Mouse (Mus musculus): ENCODE measurements around the gene Pga5. TPM values are rescaled to one million over a fixed set of nuclear protein-coding genes. Genes with fewer than 3 reads are reported as not detected.
A peak's percentile ranks its signal among the peaks of the same experiment; 100 is the strongest.

Gene Pga5
- polyA plus RNA-seq, 1 experiment, result 2.9 TPM

DNA sequence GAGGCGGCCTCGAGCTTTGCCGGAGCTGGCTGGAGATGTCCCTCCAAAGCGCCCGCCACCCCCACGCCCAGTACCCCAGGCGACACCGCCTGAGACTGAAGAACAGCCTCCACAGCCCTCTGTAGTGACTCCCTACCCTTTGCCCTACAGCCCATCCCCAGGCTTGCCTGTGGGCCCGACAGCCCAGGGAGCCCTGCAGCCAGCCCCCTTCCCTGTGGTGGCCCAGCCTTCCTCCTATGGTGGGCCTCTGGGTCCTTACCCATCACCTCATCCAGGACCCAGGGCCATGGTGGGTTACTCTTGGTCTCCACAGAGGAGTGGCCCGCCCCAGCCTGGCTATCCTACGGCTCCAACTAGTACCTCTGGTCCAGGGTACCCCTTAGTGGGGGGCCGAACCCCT is 34.8 kb upstream of the Pga5 start:
- no peaks in the 10 kb centered on the region; the same call in 1 of the 2 replicates for H3K36me3 ChIP-seq (ENCODE audit: control insufficient read depth, insufficient read depth, low read length, poor library complexity, severe bottlenecking)
- no peaks in the 10 kb centered on the region for H3K9me3 ChIP-seq (replicated peaks; ENCODE audit: control insufficient read depth, insufficient read depth, low read length, poor library complexity, severe bottlenecking)
- no peak overlapping the region for H3K4me3 ChIP-seq (ENCODE audit: low read depth, low read length)
- TF ChIP-seq CTCF (IDR thresholded peaks at IDR 0.05; ENCODE audit: low read depth, low read length), result no peak
- TF ChIP-seq EP300 (IDR thresholded peaks at IDR 0.05; ENCODE audit: insufficient read depth, low read depth, low read length), result no peak
- no peak for TF ChIP-seq POLR2A (IDR thresholded peaks at IDR 0.05; ENCODE audit: insufficient read depth, low read length)
- no peaks in the 10 kb centered on the region for H3K4me1 ChIP-seq (ENCODE audit: control insufficient read depth, insufficient read depth, low read length)
- no peak overlapping the region for H3K27ac ChIP-seq (ENCODE audit: insufficient read depth, low read length)
- H3K27me3 ChIP-seq (ENCODE audit: control insufficient read depth, insufficient read depth, low read length, poor library complexity, severe bottlenecking), result no peaks in the 10 kb centered on the region
- no peak overlapping the region for H3K9ac ChIP-seq (ENCODE audit: low read depth, poor library complexity, severe bottlenecking)

DNA sequence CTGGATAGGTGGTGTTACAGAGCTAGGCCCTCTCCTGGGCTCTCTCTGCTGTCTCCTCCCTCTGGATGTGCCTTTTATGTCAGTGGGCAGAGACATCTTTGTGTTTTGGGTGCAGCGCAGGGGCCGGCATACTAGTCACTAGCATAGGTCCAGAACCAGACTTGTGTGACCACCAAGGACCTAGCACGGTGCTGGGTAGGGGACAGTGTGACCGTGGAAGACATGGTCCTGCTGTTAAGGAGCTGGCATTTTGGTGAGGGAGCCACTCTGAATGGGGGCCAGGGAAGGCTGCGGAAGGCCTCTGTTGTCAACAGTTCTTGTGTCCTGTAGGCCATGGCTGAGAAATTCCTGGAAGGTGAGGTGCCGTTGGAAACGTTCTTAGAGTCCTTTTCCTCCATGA is 34.3 kb upstream of the Pga5 start:
- H3K9me3 ChIP-seq (replicated peaks; ENCODE audit: control insufficient read depth, insufficient read depth, low read length, poor library complexity, severe bottlenecking), result no peaks in the 10 kb centered on the region
- no peak for TF ChIP-seq EP300 (IDR thresholded peaks at IDR 0.05; ENCODE audit: insufficient read depth, low read depth, low read length)
- TF ChIP-seq POLR2A (IDR thresholded peaks at IDR 0.05; ENCODE audit: insufficient read depth, low read length), result no peak
- no peak for TF ChIP-seq CTCF (IDR thresholded peaks at IDR 0.05; ENCODE audit: low read depth, low read length)
- H3K9ac ChIP-seq (ENCODE audit: low read depth, poor library complexity, severe bottlenecking), result no peak overlapping the region
- no peaks in the 10 kb centered on the region for H3K4me1 ChIP-seq (ENCODE audit: control insufficient read depth, insufficient read depth, low read length)
- no peak overlapping the region for H3K27ac ChIP-seq (ENCODE audit: insufficient read depth, low read length)
- H3K4me3 ChIP-seq (ENCODE audit: low read depth, low read length), result no peak overlapping the region
- H3K27me3 ChIP-seq (ENCODE audit: control insufficient read depth, insufficient read depth, low read length, poor library complexity, severe bottlenecking), result no peaks in the 10 kb centered on the region
- H3K36me3 ChIP-seq (ENCODE audit: control insufficient read depth, insufficient read depth, low read length, poor library complexity, severe bottlenecking), result no peaks in the 10 kb centered on the region; the same call in 1 of the 2 replicates

DNA sequence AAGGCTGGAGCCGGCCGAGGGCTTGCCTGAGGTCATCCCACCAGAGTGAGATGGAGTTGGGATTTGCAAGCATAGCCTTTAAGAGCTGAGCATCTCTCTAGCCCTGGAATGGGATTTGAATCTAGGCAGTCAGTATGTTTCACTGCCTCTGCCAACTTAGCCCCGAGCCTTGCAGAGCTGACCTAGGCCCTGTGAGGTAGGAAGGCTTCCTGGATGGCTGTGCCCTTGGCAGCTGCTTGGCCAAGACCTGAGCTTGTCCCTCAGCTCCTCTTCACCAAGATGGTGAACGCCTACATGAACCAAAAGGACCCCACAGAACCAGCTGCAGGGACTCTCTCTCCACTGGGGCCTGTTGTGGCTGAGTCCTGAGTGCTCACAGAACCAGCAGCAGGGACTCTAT is 32.9 kb upstream of the Pga5 start:
- Histone ChIP-seq H3K9ac (ENCODE audit: low read depth, poor library complexity, severe bottlenecking) (no peak overlapping the region), H3K4me1 (ENCODE audit: control insufficient read depth, insufficient read depth, low read length) (no peaks in the 10 kb centered on the region), H3K27me3 (ENCODE audit: control insufficient read depth, insufficient read depth, low read length, poor library complexity, severe bottlenecking) (no peaks in the 10 kb centered on the region), H3K9me3 (replicated peaks; ENCODE audit: control insufficient read depth, insufficient read depth, low read length, poor library complexity, severe bottlenecking) (no peaks in the 10 kb centered on the region), H3K27ac (ENCODE audit: insufficient read depth, low read length) (no peak overlapping the region), H3K4me3 (ENCODE audit: low read depth, low read length) (no peak overlapping the region), H3K36me3 (ENCODE audit: control insufficient read depth, insufficient read depth, low read length, poor library complexity, severe bottlenecking) (no peaks in the 10 kb centered on the region; the same call in 1 of the 2 replicates)
- TF ChIP-seq CTCF (IDR thresholded peaks at IDR 0.05; ENCODE audit: low read depth, low read length), result no peak
- TF ChIP-seq EP300 (IDR thresholded peaks at IDR 0.05; ENCODE audit: insufficient read depth, low read depth, low read length), result no peak
- no peak for TF ChIP-seq POLR2A (IDR thresholded peaks at IDR 0.05; ENCODE audit: insufficient read depth, low read length)

- TF ChIP-seq EP300 (IDR thresholded peaks at IDR 0.05; ENCODE audit: insufficient read depth, low read depth, low read length) (no peak), CTCF (IDR thresholded peaks at IDR 0.05; ENCODE audit: low read depth, low read length) (peak; percentile 67)
- Histone ChIP-seq H3K36me3 (ENCODE audit: control insufficient read depth, insufficient read depth, low read length, poor library complexity, severe bottlenecking) (no peaks in the 10 kb centered on the region; the same call in 1 of the 2 replicates), H3K9me3 (replicated peaks; ENCODE audit: control insufficient read depth, insufficient read depth, low read length, poor library complexity, severe bottlenecking) (no peaks in the 10 kb centered on the region), H3K4me3 (ENCODE audit: low read depth, low read length) (no peak overlapping the region), H3K27ac (ENCODE audit: insufficient read depth, low read length) (no peak overlapping the region), H3K27me3 (ENCODE audit: control insufficient read depth, insufficient read depth, low read length, poor library complexity, severe bottlenecking) (no peaks in the 10 kb centered on the region), H3K9ac (ENCODE audit: low read depth, poor library complexity, severe bottlenecking) (no peak overlapping the region), H3K4me1 (ENCODE audit: control insufficient read depth, insufficient read depth, low read length) (no peaks in the 10 kb centered on the region)
Observed at GRCm38 (mm10) chr19:10710088-10710511, 32.2 kb upstream of the Pga5 start.

DNA sequence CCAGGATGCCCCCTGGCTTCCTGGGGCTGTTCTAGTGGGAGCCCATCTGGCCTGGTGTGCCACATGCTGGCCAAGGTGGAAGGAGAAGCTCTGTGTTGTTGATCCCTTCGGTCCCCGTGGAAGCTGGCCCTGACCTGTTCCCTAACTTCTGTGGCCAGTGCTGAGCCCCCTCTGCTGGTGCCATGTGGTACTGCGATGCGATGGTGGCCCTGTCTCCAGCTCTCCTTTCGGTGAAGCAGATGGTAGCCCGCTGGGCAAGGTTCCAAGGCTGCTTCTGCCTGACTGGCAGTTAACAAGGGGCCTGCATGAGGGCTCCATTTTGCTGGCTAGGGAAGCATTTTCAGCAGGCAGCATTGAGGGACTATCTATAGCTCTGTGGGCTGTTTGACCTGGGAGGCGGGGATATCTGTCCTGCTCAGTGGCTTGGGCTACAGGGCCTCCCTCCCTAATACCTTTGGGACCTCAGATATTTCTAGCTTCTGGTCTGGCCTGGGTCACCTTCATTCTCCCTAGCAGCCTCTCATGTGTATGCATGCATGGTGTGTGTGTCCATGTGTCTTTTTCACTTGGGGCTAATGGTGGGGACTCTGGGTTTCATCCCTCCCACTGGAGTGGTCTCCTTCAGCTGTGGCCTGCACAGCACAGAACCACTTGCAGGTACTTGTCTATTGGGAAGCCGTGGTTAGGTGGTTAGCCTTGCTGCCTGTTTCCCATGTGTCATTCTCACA is 31.7 kb upstream of the Pga5 start:
- Histone ChIP-seq H3K36me3 (ENCODE audit: control insufficient read depth, insufficient read depth, low read length, poor library complexity, severe bottlenecking) (no peaks in the 10 kb centered on the region; the same call in 1 of the 2 replicates), H3K27me3 (ENCODE audit: control insufficient read depth, insufficient read depth, low read length, poor library complexity, severe bottlenecking) (no peaks in the 10 kb centered on the region), H3K4me1 (ENCODE audit: control insufficient read depth, insufficient read depth, low read length) (no peaks in the 10 kb centered on the region), H3K9me3 (replicated peaks; ENCODE audit: control insufficient read depth, insufficient read depth, low read length, poor library complexity, severe bottlenecking) (no peaks in the 10 kb centered on the region), H3K27ac (ENCODE audit: insufficient read depth, low read length) (no peak overlapping the region), H3K4me3 (ENCODE audit: low read depth, low read length) (no peak overlapping the region), H3K9ac (ENCODE audit: low read depth, poor library complexity, severe bottlenecking) (no peak overlapping the region)
- peak; percentile 60; the same call in 1 of the 2 replicates for TF ChIP-seq EP300 (IDR thresholded peaks at IDR 0.05; ENCODE audit: insufficient read depth, low read depth, low read length)
- TF ChIP-seq POLR2A (IDR thresholded peaks at IDR 0.05; ENCODE audit: insufficient read depth, low read length), result no peak
- TF ChIP-seq CTCF (IDR thresholded peaks at IDR 0.05; ENCODE audit: low read depth, low read length), result peak; percentile 99

DNA sequence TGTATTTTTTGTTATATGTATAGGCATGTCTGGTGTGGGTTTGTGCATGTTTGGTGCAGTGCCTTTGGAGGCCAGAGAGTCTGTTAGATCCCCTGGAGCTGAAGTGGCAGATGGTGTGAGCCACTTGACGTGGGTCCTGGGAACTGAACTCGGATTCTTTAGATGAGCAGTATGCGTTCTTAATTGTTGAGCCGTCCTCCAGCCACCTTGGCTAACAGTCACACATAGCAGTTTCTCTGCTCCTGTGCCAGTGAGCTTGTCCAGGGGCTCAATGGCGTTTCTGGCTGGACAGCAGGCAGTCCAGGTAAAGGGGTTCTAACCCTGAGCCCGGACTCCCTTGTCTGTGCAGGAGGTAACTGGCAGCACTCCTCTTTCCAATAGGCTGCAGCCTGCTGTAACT is 31.0 kb upstream of the Pga5 start:
- Histone ChIP-seq H3K9ac (ENCODE audit: low read depth, poor library complexity, severe bottlenecking) (no peak overlapping the region), H3K36me3 (ENCODE audit: control insufficient read depth, insufficient read depth, low read length, poor library complexity, severe bottlenecking) (no peaks in the 10 kb centered on the region; the same call in 1 of the 2 replicates), H3K27me3 (ENCODE audit: control insufficient read depth, insufficient read depth, low read length, poor library complexity, severe bottlenecking) (no peaks in the 10 kb centered on the region), H3K4me3 (ENCODE audit: low read depth, low read length) (no peak overlapping the region), H3K27ac (ENCODE audit: insufficient read depth, low read length) (no peak overlapping the region), H3K4me1 (ENCODE audit: control insufficient read depth, insufficient read depth, low read length) (no peaks in the 10 kb centered on the region), H3K9me3 (replicated peaks; ENCODE audit: control insufficient read depth, insufficient read depth, low read length, poor library complexity, severe bottlenecking) (no peaks in the 10 kb centered on the region)
- TF ChIP-seq POLR2A (IDR thresholded peaks at IDR 0.05; ENCODE audit: insufficient read depth, low read length), result no peak
- no peak for TF ChIP-seq EP300 (IDR thresholded peaks at IDR 0.05; ENCODE audit: insufficient read depth, low read depth, low read length)
- TF ChIP-seq CTCF (IDR thresholded peaks at IDR 0.05; ENCODE audit: low read depth, low read length), result no peak
